Mouse (Mus musculus): ENCODE measurements at regions not wholly inside any gene's neighbourhood (a gene's known extent, or its start where the extent isn't known, plus 50 kb on each side); places are given as distances from the start of the nearest gene placed in this dataset.

DNA sequence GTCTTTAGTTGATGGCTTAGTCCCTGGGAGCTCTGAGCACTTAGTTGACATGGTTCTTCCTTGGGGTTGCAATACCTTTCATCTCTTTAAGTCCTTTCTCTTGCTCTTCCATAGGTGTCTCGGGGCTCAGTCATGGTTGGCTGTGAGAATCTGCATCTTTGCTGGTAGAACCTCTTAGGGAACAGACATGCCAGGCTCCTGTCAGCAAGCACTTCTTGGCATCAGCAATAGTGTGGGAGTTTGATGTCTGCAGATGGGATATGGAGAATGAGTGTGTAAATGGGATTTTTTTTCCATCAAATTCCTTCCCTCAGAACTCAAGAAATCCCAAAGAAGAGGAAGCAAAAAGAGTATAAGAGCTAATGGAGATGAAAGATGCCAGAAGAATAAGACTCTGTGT, 1975.9 kb upstream of the Gm12353 start:
- no peak for DNase-seq (ENCODE audit: low spot score in 2 of 2)

DNA sequence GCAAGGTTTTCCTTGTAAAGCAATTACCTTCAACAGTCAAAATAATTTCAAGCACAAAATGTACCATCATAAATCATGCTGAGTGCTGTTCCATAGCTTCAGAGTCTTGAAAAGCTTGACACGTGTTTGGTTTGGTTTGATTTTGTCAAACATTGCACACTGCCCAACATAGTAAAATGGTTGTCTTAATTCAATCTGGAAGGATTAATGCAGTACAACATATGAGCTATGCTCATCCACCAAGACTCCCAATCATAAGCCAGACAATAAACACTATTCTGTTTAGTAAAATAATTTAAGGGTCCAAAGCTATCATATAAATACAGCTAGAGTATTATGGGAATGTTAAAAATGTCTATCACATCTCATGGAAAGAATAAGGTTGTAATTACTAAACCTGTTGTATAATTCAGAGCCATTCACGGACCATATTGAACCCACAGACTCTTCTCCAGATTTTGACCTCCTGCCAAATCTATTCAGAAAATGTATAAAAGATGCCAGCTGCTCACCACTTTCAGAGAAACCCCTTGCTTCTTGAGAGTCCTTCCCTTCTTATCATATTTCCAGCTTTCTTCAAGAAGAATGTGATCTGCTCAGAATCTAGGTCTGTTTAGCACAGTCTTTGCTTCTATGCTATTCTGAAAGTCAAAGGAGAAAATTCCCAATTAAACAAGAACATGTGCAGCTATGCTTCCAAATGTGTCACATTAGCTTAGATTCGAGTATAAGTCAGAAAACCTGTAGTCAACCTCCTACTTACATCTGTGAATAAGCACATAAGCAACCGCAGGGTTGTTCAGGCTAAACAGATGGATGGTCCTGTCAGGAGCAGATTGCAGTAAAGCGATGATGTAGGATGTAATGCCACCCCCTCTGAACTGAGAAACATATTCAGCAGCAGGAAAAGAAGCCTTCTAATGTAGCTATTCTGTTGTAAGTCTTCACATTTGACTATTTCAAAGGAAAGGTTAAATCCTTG, 1969.4 kb upstream of the Gm12353 start:
- peak; percentile 60 to 70 for DNase-seq (ENCODE audit: low spot score in 2 of 2)

DNA sequence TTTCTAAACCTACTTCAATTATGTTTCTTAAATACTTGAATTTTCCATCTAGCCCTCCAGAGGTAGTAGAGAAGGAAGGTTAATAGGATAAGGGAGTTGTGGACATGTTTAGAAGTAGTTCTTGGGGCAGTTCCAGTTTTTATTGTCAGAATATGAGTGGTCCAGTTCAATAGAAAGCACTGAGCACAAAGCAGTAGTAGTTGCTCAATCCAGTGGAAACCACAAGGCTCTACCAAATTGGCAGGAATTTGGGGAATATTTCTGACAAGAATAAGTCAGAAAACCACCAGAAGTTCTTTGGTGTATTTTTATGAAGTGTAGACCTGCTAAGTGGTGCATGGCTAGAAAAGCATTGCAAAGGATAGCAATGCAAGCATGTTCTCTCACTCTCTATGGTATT, 1958.5 kb upstream of the Gm12353 start:
- DNase-seq (ENCODE audit: low spot score in 2 of 2), result no peak

- DNase-seq (ENCODE audit: low spot score in 2 of 2), result no peak
These were observed 1955.9 kb upstream of the Gm12353 start for GRCm38 (mm10) chr4:17649350-17649749.

GRCm38 (mm10) chr4:17653551-17653950, 1951.7 kb upstream of the Gm12353 start:
- no peak for DNase-seq (ENCODE audit: low spot score in 2 of 2)

DNA sequence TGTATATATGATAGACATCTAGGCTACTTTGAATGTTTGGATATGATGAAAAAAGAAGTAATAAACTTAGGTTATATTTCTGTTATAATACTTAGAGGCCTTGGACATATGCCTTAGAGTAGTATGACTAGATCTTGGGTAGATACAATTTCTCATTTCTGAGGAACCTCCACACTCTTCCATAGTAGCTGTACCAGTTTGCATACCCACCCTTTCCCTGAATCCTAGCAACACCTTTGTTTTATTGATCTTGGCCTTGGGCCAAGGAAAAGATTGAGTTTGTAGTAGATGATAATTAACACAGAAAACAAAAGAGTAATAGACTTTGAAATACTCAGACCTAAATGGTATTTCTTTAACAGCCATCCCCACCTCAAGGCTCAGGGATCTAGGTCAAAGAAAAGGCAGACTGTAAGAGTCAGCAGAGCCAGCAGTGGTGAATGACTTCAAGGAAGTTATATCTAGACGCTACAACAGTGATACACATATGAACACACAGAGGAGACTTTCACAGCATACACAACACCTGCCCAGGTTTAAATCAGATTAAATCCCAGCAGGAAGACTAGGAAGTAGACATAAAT, 1937.9 kb upstream of the Gm12353 start:
- no peak for DNase-seq (ENCODE audit: low spot score in 2 of 2)

Measured in right cerebral cortex, adult 2 months (tissue).